Mouse (Mus musculus) kidney, postnatal 0 days (tissue): Measurements from ENCODE around the gene Usp39. TPM values are rescaled to one million over a fixed set of nuclear protein-coding genes. Genes with fewer than 3 reads are reported as not detected.
A peak's percentile ranks its signal among the peaks of the same experiment; 100 is the strongest.

ENCODE experiments used
- ATAC-seq: fragments of 200-750 bp; cut with Nextera tagmentation; replicated peaks from 2 replicates; pipeline ENCODE4 v1.8.0; 2017; ENCODE audit warnings: low read depth, moderate number of reproducible peaks, moderate TSS enrichment, moderate library complexity; ENCODE audit not compliant: low FRiP score
- DNase-seq: peaks from one replicate; pipeline ENCODE4 v3.0.0-alpha.2; 2016; ENCODE audit warnings: low spot score
- H3K27ac ChIP-seq: fragments of 300-500 bp; sonication (generic); 2 replicates; pipeline ENCODE4 v1.5.1; 2014; ENCODE audit warnings: mild to moderate bottlenecking
- H3K27me3 ChIP-seq: fragments of 300-500 bp; sonication (generic); 2 replicates; pipeline ENCODE4 v1.6.1; 2014; ENCODE audit warnings: low read length, mixed read lengths; ENCODE audit not compliant: insufficient read depth
- H3K36me3 ChIP-seq: fragments of 300-500 bp; sonication (generic); 2 replicates; pipeline ENCODE4 v1.6.1; 2014; ENCODE audit warnings: low read length, mixed read lengths; ENCODE audit not compliant: insufficient read depth
- H3K4me1 ChIP-seq: fragments of 300-500 bp; sonication (generic); replicated peaks from 2 replicates; pipeline ENCODE4 v1.6.1; 2014; ENCODE audit warnings: antibody characterized with exemption, low read length, mixed read lengths; ENCODE audit not compliant: insufficient read depth
- H3K4me2 ChIP-seq: fragments of 300-500 bp; sonication (generic); 2 replicates; pipeline ENCODE4 v1.6.1; 2014; ENCODE audit warnings: mild to moderate bottlenecking, low read length, moderate library complexity, mixed read lengths
- H3K4me3 ChIP-seq: fragments of 300-500 bp; sonication (generic); replicated peaks from 2 replicates; pipeline ENCODE4 v1.5.1; 2014; ENCODE audit warnings: low read depth, low read length
- H3K9ac ChIP-seq: fragments of 300-500 bp; sonication (generic); 2 replicates; pipeline ENCODE4 v1.6.1; 2014; ENCODE audit warnings: low read depth, low read length
- H3K9me3 ChIP-seq: fragments of 300-500 bp; sonication (generic); replicated peaks from 2 replicates; pipeline ENCODE4 v1.6.1; 2016; ENCODE audit warnings: low read length, inconsistent platforms, mixed read lengths
- CTCF ChIP-seq: IDR thresholded peaks from 2 replicates; pipeline ENCODE4 v1.5.1; 2016; ENCODE audit warnings: antibody characterized with exemption, low read depth, mild to moderate bottlenecking, moderate library complexity
- WGBS: fragments of 180-500 bp; shearing (Covaris S2); extraction: QIAGEN DNeasy Blood & Tissue Kit; methylation state at CpG from one replicate; pipeline ENCODE4 v1.1.7; 2014; 5-methylcytosine and 5-hydroxymethylcytosine counted together
- polyA plus RNA-seq: library from polyadenylated mRNA; unstranded; fragments of >200 nt; fragmentation: Nextera tagmentation; extraction: Ambion mirVana; gene quantifications from 2 replicates; pipeline ENCODE4 v1.2.1, GENCODE M21; 2015

Usp39 gene
- polyA plus RNA-seq, 1 experiment from 2014 or later = 35.6 TPM

GRCm38 (mm10) chr6:72388791-72389329, 43.9 kb upstream of the Usp39 start:
- ATAC-seq (no peak), DNase-seq (no peak)
- peak overlapping the region; percentile 83; the same call in 1 of the 2 replicates for H3K9ac ChIP-seq
- H3K9me3 ChIP-seq = no peaks in the 10 kb centered on the region
- H3K36me3 ChIP-seq = peaks cover 7% of the 10 kb centered on the region
- no peaks in the 10 kb centered on the region for H3K27me3 ChIP-seq
- H3K4me3 ChIP-seq = peak overlapping the region; percentile 57; the same call in 1 of the 2 replicates
- H3K4me2 ChIP-seq = peak overlapping the region; percentile 71
- 78% methylated on average over 6 of the region's 6 CpGs for WGBS
- no peak for TF ChIP-seq CTCF
- peak overlapping the region; percentile 99 for H3K27ac ChIP-seq
- peaks cover 27% of the 10 kb centered on the region; the same call in 1 of the 2 replicates for H3K4me1 ChIP-seq

GRCm38 (mm10) chr6:72388266-72388665, 43.3 kb upstream of the Usp39 start:
- ATAC-seq (no peak), DNase-seq (no peak)
- TF ChIP-seq CTCF = no peak
- Histone ChIP-seq H3K4me1 (peaks cover 27% of the 10 kb centered on the region; the same call in 1 of the 2 replicates), H3K9ac (no peak overlapping the region), H3K27me3 (no peaks in the 10 kb centered on the region), H3K9me3 (no peaks in the 10 kb centered on the region), H3K36me3 (peaks cover 7% of the 10 kb centered on the region), H3K27ac (no peak overlapping the region), H3K4me2 (no peak overlapping the region), H3K4me3 (no peak overlapping the region)
- 53% methylated on average over 10 of the region's 10 CpGs for WGBS

GRCm38 (mm10) chr6:72387816-72388215, 42.8 kb upstream of the Usp39 start:
- WGBS = 62% methylated on average over 3 of the region's 3 CpGs
- DNase-seq (no peak), ATAC-seq (no peak)
- no peaks in the 10 kb centered on the region for H3K9me3 ChIP-seq
- H3K9ac ChIP-seq = no peak overlapping the region
- no peak for TF ChIP-seq CTCF
- no peak overlapping the region for H3K4me3 ChIP-seq
- peaks cover 7% of the 10 kb centered on the region for H3K36me3 ChIP-seq
- no peak overlapping the region for H3K27ac ChIP-seq
- H3K4me2 ChIP-seq = no peak overlapping the region
- peaks cover 27% of the 10 kb centered on the region; the same call in 1 of the 2 replicates for H3K4me1 ChIP-seq
- H3K27me3 ChIP-seq = no peaks in the 10 kb centered on the region

GRCm38 (mm10) chr6:72386561-72386960, 41.6 kb upstream of the Usp39 start:
- no peak overlapping the region for H3K9ac ChIP-seq
- DNase-seq = no peak
- WGBS = 98% methylated on average over 2 of the region's 2 CpGs
- no peaks in the 10 kb centered on the region for H3K9me3 ChIP-seq
- ATAC-seq = no peak
- no peak overlapping the region for H3K27ac ChIP-seq
- no peak overlapping the region for H3K4me3 ChIP-seq
- peaks cover 27% of the 10 kb centered on the region; the same call in 1 of the 2 replicates for H3K4me1 ChIP-seq
- H3K27me3 ChIP-seq = no peaks in the 10 kb centered on the region
- TF ChIP-seq CTCF = no peak
- H3K4me2 ChIP-seq = no peak overlapping the region
- peaks cover 7% of the 10 kb centered on the region for H3K36me3 ChIP-seq

GRCm38 (mm10) chr6:72385258-72385657, 40.3 kb upstream of the Usp39 start:
- ATAC-seq (no peak), DNase-seq (no peak)
- TF ChIP-seq CTCF = no peak
- Histone ChIP-seq H3K4me2 (no peak overlapping the region), H3K9ac (no peak overlapping the region), H3K27me3 (no peaks in the 10 kb centered on the region), H3K27ac (no peak overlapping the region), H3K4me1 (peaks cover 18% of the 10 kb centered on the region; the same call in 1 of the 2 replicates), H3K4me3 (no peak overlapping the region), H3K9me3 (no peaks in the 10 kb centered on the region), H3K36me3 (peaks cover 7% of the 10 kb centered on the region)
- 84% methylated on average over 4 of the region's 4 CpGs for WGBS

GRCm38 (mm10) chr6:72383952-72384351, 39.0 kb upstream of the Usp39 start:
- ATAC-seq (no peak), DNase-seq (no peak)
- peaks cover 15% of the 10 kb centered on the region; the same call in 1 of the 2 replicates for H3K4me1 ChIP-seq
- H3K9me3 ChIP-seq = no peaks in the 10 kb centered on the region
- H3K36me3 ChIP-seq = peaks cover 7% of the 10 kb centered on the region
- H3K9ac ChIP-seq = no peak overlapping the region
- TF ChIP-seq CTCF = no peak
- H3K4me3 ChIP-seq = no peak overlapping the region
- no peak overlapping the region for H3K4me2 ChIP-seq
- no peaks in the 10 kb centered on the region for H3K27me3 ChIP-seq
- WGBS = 92% methylated on average over 7 of the region's 7 CpGs
- H3K27ac ChIP-seq = no peak overlapping the region
